Mouse (Mus musculus) CD4-positive, CD25-positive, alpha-beta regulatory T cell, adult 4 months (primary cell): ENCODE data around the gene Tppp. TPM values are rescaled to one million over a fixed set of nuclear protein-coding genes. Genes with fewer than 3 reads are reported as not detected.
"Not testable (repeated sequence)": the region's sequence is repeated elsewhere in the genome, so short reads cannot be mapped to it uniquely, and the experiment has no call there.

Source experiments
- ATAC-seq: one replicate; pipeline ENCODE4 v1.8.0; 2017
- polyA plus RNA-seq, 2 experiments: library from polyadenylated mRNA; unstranded; fragments of 100-300 nt; shearing (Covaris generic); gene quantifications; one replicate each; pipeline ENCODE4 v1.2.1; 2017

Tppp gene
- polyA plus RNA-seq, 2 experiments from 2014 or later, result 0.67 to 1.7 TPM

- ATAC-seq, result peak; percentile 62
These were observed 16.2 kb downstream of the Tppp start for GRCm38 (mm10) chr13:74025151-74026081.

- ATAC-seq, result peak; percentile 63
These were observed 17.0 kb downstream of the Tppp start for GRCm38 (mm10) chr13:74026215-74026614.

GRCm38 (mm10) chr13:74028116-74028515, 18.9 kb downstream of the Tppp start:
- no peak for ATAC-seq

GRCm38 (mm10) chr13:74029013-74029412, 19.8 kb downstream of the Tppp start:
- no peak for ATAC-seq

GRCm38 (mm10) chr13:74030691-74031090, 21.5 kb downstream of the Tppp start:
- ATAC-seq, result no peak

GRCm38 (mm10) chr13:74031133-74031532, 21.9 kb downstream of the Tppp start:
- ATAC-seq, result no peak

GRCm38 (mm10) chr13:74034756-74035155, 25.5 kb downstream of the Tppp start:
- no peak for ATAC-seq

- no peak for ATAC-seq
These were observed 26.6 kb downstream of the Tppp start for GRCm38 (mm10) chr13:74035776-74036175.

- no peak for ATAC-seq
These were observed 30.7 kb downstream of the Tppp start for GRCm38 (mm10) chr13:74039926-74040325.

- no peak for ATAC-seq
These were observed 47.0 kb downstream of the Tppp start for GRCm38 (mm10) chr13:74056194-74056593.

GRCm38 (mm10) chr13:74058081-74058480, 48.9 kb downstream of the Tppp start:
- no peak for ATAC-seq

GRCm38 (mm10) chr13:74061613-74062377, 52.6 kb downstream of the Tppp start, which contains the start of gene Cep72:
Cep72 (minus strand) TSS chr13:74062299.
- peak; percentile 96 for ATAC-seq

- ATAC-seq, result no peak
These were observed 53.3 kb downstream of the Tppp start for GRCm38 (mm10) chr13:74062378-74063128.

GRCm38 (mm10) chr13:74063340-74064050, 54.3 kb downstream of the Tppp start:
- ATAC-seq, result no peak

- ATAC-seq, result no peak
These were observed 57.4 kb downstream of the Tppp start for GRCm38 (mm10) chr13:74066576-74066975.

GRCm38 (mm10) chr13:74071244-74071643, 62.0 kb downstream of the Tppp start:
- not testable (repeated sequence) for ATAC-seq

- no peak for ATAC-seq
These were observed 62.5 kb downstream of the Tppp start for GRCm38 (mm10) chr13:74071714-74072113.

- ATAC-seq, result no peak
These were observed 64.2 kb downstream of the Tppp start for GRCm38 (mm10) chr13:74073369-74073768.
